Mouse (Mus musculus): ENCODE measurements around the gene C1qtnf6.

The C1qtnf6 gene

GRCm38 (mm10) chr15:78530671-78531450 lies at the start of gene C1qtnf6:
C1qtnf6 (minus strand) TSS chr15:78531416.
- no peak for DNase-seq

GRCm38 (mm10) chr15:78576284-78576810 lies 45.1 kb upstream of the C1qtnf6 start:
- DNase-seq: no peak

DNA sequence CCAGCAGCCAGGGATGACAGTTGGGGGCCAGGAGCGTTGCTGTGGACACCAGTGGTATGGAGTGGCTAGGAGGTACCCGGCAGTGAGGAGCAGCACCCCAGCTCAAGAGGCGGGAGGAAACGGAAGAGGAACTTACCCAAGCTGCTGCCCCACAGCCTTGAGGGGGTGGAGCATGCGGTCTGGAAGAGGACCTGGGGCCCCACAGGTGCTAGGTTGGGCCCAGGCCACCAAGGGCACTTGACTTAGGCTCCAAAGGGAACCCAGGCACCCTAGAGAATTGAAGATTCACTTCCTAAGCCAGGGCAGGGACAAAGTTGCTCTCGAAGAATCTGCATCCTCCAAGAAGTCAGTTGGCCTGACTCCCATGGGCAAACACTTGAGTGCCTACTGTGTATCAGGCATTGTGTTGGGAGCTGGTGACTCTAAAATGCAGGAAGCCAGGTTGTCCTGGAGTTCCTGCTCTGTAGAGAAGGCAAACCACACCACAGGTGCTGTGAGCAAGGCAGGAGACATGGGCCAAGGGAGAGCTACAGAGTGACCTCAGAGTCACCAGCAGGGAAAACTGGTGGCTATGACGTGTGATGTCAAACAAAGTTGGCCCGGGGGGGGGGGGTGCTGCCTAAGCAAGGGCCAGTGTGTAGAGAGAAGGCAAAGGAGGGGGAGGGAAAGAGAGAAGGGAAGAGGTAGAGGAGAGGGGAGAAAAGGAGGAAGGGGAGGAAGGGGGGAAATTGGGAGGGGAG lies 41.6 kb upstream of the C1qtnf6 start, which contains the start of gene Rac2:
Gene Rac2, minus strand, starts transcription at position 126 of the 740 bp plus-strand sequence.
- no peak for DNase-seq

DNA sequence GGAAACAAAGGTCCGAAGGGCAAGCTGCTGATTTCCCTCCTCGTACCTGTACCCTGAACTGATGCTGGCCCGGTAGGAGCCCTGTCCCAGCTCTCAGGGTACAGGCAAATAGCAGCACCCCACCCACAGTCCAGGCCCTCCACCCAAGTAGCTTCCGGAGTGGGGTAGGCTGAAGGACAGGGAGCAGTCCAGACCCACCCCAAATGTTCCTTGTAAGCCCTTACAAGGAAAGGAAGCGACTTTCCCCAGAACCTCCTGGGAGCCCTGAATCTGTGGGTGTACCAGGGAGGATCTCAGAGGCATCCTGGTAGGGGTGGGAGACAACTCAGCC lies 41.0 kb upstream of the C1qtnf6 start:
- no peak for DNase-seq

- DNase-seq: no peak
Measured at GRCm38 (mm10) chr15:78571554-78572269, 40.5 kb upstream of the C1qtnf6 start.

GRCm38 (mm10) chr15:78570170-78570569 lies 39.0 kb upstream of the C1qtnf6 start:
- DNase-seq: no peak

- no peak for DNase-seq
Measured at GRCm38 (mm10) chr15:78567608-78568120, 36.4 kb upstream of the C1qtnf6 start.

DNA sequence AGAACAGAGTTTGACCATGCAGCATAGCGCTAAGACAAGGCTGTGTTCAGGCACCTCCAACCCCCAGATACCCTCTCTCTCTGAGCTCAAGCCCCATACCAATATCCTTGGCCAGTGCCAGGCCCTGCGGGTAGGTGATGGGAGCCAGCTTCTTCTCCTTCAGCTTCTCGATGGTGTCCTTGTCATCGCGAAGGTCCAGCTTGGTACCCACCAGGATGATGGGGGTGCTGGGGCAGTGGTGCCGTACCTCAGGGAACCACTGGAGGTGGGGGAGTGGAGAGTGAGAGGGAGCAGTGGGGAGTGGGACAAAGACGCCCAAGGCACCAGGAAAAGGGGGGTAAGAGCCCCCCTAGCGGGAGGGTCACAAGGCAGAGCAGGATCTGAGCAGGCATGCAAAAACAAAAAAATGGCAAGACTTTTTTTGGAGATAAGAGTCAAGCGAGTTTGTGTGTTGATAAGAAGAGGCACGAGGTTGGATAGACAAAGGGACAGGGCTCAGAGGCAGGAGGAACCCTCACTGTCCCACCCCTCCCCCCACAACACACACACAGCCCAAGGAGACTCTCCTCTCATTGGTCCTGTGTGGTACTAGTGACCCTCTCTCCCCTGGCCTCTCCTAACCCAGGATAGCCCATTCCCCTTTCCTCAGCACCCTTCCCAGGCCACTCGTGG lies 33.7 kb upstream of the C1qtnf6 start:
- DNase-seq: no peak

DNA sequence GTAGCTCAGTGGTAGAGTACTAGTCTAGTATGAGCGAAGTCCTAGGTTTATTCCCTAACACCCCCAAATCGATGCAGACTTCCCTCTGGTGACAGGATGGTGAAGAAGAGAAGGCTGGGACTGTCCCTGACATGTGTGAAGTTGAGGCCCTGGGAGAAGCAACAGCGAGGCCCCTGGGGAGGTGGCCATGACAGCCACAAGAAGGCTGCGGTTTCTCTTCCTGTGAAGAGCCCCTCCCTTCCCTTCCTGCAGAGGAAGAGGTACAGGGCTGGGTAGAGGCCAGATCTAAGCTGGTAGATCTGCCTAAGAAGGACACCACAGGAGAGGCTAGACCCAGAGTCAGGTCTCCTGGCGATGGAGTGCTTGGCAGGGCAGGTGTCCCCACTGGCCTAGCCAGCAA lies 32.7 kb upstream of the C1qtnf6 start:
- no peak for DNase-seq

DNA sequence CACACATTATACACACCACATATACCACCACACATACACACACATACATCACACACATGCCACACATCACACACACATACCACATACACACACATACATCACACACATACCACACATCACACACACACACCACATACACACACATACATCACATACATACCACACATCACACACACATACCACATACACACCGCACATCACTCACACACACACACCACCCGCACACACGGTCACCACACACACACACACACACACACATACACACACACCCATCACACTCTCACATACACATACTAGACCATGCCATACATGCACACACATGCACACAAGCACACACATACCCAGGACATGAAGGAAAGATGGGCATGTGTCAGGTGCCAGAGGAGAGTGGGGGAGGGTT lies 32.1 kb upstream of the C1qtnf6 start:
- DNase-seq: no peak

GRCm38 (mm10) chr15:78559141-78559979 lies 28.1 kb upstream of the C1qtnf6 start:
- DNase-seq: no peak

GRCm38 (mm10) chr15:78557693-78558535 lies 26.7 kb upstream of the C1qtnf6 start:
- DNase-seq: no peak

- no peak for DNase-seq
Measured at GRCm38 (mm10) chr15:78554545-78555313, 23.5 kb upstream of the C1qtnf6 start.

DNA sequence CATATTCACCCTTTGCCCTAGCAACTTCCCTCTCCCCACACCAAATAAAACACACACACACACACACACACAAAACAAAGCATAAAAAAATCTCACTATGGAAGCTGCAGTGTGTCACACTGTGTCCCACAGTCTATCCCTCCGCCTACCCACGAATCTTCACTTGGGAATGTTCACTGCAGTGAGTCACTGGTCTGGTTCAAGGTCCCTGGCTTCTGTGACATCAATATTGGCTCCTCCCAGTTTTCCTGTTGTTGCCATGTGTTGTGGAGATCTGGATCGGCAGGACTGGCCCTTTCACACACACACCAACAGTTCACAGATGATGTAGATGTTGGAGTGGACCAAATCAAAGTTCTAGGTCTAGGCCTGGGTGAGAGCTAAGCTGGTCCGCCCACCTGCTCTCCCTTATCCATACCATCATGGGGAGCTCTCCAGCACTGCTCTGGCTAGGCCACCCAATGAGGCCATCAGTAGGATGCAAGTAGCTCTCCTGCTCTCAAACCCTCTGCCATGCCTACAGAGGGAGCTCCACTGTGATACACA lies 18.0 kb upstream of the C1qtnf6 start:
- no peak for DNase-seq

DNA sequence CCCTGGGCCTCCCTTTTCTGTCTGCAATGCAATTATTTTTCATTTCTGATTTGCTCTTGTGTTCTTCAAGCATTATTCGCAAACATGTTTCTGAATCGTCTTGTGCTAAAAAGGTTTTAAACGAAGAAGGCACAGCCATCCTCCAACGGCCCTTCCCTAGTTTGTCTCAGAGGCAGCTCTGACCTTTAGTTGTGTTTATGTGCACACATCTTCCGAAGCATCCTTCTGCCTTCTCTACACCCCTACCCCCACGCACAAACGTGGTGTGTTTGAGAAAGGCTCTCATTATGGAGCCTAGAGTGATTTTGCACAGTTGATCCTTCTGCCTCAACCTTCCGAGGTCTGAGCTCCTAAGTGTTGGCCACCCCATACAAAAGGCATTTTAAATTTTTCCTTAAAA lies 17.5 kb upstream of the C1qtnf6 start:
- DNase-seq: no peak

- DNase-seq: peak; percentile 39
Measured at GRCm38 (mm10) chr15:78548336-78548665, 17.1 kb upstream of the C1qtnf6 start.

GRCm38 (mm10) chr15:78547415-78548335 lies 16.5 kb upstream of the C1qtnf6 start:
- no peak for DNase-seq

GRCm38 (mm10) chr15:78546060-78546459 lies 14.8 kb upstream of the C1qtnf6 start:
- DNase-seq: no peak

Data from retina, postnatal 1 day (tissue).